Mouse (Mus musculus): ENCODE measurements at regions not wholly inside any gene's neighbourhood (a gene's known extent, or its start where the extent isn't known, plus 50 kb on each side); places are given as distances from the start of the nearest gene placed in this dataset.

DNA sequence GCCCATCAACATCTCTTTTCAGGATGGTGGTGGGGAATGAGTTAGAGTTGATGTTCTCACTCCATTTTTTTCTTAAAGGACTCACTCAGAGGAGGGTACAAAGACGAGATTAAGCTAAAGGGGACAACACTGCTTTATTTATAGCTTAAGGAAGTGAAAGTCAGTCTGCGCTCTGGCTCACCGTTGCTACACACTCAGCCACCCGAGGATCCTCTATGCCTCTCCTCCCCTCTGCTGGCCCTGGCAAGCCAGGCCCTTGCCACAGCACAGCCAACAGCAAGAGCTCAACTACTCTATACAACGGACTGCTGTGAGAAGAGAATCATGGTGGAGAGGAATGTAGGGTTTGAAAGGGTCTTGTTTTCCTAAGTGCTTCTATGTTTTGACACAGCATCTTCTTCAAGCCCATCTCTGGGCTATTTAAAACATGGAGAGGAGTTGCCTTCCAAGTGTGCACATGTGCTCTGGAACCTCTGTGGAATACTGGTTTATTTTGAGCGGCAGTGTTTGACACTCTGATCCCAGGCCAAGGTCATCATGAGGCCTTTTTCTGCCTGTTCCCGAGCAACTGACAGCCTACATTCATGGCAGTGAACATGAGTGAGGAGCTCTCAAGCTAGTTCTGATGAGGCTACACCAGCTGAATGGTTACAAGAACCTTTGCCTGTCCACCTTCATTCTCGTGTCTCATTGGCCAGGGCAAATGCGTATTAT lies 291.9 kb upstream of the Klf4 start:
- DNase-seq (ENCODE audit: low spot score in 2 of 2) = peak; percentile 89

- DNase-seq (ENCODE audit: low spot score in 2 of 2) = peak in 1 of 2 experiments; percentile 14
Observed at GRCm38 (mm10) chr4:55823583-55823982, 291.3 kb upstream of the Klf4 start.

DNA sequence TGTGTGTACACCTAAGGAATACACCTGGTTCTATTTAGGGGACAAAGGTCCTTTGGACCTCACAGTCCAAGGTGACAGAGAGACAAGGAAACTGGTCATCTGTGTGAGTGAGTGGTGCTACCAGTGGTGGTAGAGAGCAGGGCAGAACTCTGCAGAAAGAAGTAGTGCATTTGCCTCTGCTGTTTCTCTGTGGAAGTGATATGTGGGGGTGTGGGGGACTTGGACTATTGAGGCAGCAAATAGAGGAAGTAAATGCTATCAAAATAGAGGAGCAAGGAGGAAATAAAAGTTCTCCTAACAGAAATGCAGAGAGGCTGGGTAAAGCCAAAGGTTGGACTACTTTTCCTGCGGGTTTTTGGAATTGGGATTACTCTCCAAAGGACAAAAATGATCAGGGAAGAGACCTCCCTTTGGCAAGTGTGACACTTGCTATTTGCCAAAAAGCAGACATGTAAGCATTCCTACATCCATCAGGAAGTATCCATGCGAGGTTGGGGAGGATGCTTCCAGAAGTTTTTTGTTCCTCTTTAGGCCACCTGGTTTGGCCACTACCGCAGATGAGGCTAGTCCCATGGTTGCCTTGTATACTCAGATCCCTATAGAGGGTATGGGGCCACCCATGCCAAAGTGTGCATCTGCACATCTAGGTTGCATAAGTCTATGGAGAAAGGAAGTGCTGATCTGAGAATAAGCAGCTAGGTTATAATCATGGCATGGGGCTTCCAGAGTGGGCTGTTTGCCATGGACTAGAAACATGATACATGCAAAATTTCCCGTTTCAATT lies 285.0 kb upstream of the Klf4 start:
- DNase-seq (ENCODE audit: low spot score in 2 of 2) = peak; percentile 71 to 77

DNA sequence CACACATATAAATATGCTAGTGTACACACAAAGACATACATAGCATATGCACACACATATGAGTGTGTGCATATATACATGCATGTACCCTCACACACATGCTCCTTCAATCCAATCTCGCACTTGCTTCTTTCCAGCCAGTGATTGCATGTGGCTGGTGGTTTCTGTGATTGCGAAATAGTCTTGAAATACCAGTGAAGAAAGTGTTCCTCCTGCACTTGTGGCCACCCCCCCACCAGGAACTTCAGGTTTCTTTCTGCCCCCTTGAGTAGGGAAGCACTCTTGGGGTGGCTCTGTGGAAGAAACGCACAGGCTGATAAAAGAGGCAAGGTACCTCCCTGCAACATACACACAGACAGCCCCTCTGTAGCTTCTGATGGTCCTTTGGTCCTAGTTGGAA lies 283.6 kb upstream of the Klf4 start:
- peak; percentile 19 to 45 for DNase-seq (ENCODE audit: low spot score in 2 of 2)

DNA sequence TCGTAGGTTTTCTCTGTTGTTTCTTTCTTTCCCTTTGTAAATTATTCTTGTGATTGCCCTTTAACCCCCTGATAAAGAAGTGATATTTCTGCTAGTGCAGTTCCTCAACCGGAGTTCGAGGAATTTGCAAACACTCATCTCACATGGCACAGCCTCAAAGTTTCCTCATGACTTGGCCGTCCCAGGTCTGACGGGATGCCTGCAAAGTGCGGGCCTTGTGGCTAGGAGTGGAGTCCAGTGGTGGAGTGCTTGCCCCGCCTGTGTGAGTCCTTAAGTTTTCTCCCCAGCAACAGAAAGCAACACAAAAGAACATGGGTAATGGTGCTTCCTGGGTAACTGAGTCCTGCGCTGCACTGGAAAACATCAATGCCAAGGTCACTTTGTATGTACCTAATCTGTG lies 280.6 kb upstream of the Klf4 start:
- no peak for DNase-seq (ENCODE audit: low spot score in 2 of 2)

- peak in 1 of 2 experiments; percentile 31 for DNase-seq (ENCODE audit: low spot score in 2 of 2)
Observed at GRCm38 (mm10) chr4:55811656-55812055, 279.4 kb upstream of the Klf4 start.

GRCm38 (mm10) chr4:55808501-55808900 lies 276.2 kb upstream of the Klf4 start:
- DNase-seq (ENCODE audit: low spot score in 2 of 2) = no peak

DNA sequence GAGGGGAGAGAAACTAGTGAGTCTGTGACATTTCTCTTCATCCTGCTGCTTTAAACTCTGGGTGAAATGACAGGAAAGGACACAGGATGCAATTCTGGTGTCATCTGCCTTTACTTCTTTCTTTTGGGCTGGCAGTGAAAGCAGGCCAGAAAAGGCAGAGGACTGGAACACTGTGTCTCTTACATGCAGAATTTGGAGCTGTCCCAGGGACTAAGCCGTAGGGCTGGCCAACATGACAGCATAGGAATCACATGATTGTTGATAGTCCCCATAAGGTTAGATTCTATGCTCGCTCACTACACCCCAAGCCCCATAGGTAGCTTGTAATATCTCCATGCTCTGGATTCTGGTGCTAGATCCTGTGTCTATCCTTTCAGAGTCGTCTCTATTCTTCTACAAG lies 274.5 kb upstream of the Klf4 start:
- DNase-seq (ENCODE audit: low spot score in 2 of 2) = no peak

GRCm38 (mm10) chr4:55805255-55806051 lies 273.2 kb upstream of the Klf4 start:
- peak; percentile 10 to 16 for DNase-seq (ENCODE audit: low spot score in 2 of 2)

DNA sequence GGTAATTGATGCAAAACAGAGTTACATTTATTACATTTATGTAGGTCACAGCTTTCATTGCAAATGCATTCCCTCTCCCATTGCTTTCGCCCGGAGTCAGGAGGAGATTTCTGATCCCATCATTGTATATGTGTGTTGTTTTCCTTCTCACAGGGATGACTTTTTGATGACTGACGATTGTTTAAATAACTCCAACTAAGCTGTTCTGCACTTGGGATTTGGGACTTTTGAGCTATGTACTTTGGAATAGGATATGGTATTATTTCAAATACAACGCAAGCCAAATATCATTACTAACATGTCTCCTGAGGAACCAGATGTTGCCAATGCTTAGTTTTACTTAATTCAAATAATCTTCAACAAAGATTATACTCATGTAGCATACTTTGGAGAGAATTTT lies 269.8 kb upstream of the Klf4 start:
- no peak for DNase-seq (ENCODE audit: low spot score in 2 of 2)

DNA sequence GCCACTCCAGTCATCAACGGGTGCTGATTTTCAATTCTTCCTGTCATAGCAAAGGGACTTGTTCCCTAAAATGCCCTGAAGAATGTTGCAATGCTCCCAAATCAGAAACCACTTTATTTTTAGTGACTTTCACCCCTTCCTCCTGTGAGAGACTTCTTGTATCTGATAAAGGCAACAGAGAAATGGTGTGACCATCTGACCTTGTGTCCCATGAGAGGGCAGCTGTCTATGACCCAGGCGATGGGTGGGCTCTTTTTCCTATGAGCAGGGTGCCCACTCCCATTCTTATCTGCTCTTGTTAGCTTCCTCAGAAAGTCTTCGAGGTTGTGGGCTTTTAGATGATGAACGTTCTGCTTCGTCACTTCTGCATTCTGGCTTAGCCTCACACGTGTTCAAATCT lies 265.8 kb upstream of the Klf4 start:
- no peak for DNase-seq (ENCODE audit: low spot score in 2 of 2)

DNA sequence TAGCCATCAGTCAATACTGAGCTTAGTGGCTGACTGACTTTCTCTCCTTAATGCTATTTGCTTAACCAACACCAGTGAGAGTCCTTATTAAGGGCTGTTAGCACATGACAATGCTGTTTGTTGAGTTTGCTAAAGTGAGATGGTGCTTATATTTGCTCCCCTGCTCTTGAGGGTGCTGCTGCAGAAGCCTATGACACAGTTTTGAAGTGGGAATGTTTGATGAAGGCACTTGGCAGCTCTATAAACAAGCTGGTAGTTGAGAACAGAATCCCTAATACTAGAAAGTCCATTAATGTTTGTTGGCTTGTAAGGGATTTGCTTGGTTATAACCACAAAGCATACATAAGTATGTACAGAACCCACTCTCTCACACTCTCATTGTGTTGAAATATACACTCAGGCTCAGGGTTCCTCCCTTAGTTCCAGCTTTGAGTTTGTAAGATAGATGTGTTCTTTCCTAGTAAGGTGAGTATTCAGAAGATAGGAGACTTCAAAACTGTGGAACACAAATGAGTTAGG lies 249.1 kb upstream of the Klf4 start:
- DNase-seq (ENCODE audit: low spot score in 2 of 2) = no peak

DNA sequence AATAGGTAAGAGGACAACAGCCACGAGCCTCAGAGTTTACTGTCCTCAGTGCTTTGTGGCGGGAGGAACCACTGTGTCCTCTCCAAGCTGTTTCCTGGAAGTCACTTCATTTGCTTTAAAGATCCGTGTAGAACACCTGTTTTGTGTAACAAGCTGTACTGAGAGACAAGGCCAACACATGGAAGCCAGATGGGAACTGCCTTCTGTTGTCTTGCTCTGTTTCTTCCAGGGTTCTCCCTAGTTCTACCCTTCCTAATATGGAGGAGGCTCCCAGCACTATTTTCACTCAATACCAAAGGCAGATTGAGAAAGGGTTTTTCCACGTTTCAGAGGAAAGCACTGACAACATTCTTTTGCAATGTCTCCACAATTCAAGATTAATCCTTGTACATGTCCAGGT lies 247.3 kb upstream of the Klf4 start:
- DNase-seq (ENCODE audit: low spot score in 2 of 2) = no peak

GRCm38 (mm10) chr4:55775858-55776257 lies 243.6 kb upstream of the Klf4 start:
- DNase-seq (ENCODE audit: low spot score in 2 of 2) = no peak

- no peak for DNase-seq (ENCODE audit: low spot score in 2 of 2)
Observed at GRCm38 (mm10) chr4:55774571-55774970, 242.3 kb upstream of the Klf4 start.

- no peak for DNase-seq (ENCODE audit: low spot score in 2 of 2)
Observed at GRCm38 (mm10) chr4:55769656-55770055, 237.4 kb upstream of the Klf4 start.

DNA sequence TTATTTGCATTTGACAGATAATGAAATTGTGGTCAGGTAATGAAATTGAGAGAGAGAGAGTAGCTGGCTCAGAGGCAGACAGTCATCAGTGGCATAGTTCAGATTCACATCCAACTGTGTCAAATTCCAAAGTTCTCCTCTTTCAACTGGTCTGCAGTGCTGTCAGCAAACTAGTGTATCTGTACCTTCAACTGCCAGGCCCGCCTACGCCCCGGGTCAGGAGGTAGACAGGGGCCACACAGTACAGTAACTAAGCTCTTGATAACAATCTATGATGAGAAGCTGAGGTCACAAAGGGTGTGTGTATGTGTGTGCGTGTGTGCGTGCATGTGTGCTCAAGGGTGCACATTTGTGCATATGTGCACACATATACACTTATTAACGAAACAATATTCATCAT lies 236.1 kb upstream of the Klf4 start:
- no peak for DNase-seq (ENCODE audit: low spot score in 2 of 2)

DNA sequence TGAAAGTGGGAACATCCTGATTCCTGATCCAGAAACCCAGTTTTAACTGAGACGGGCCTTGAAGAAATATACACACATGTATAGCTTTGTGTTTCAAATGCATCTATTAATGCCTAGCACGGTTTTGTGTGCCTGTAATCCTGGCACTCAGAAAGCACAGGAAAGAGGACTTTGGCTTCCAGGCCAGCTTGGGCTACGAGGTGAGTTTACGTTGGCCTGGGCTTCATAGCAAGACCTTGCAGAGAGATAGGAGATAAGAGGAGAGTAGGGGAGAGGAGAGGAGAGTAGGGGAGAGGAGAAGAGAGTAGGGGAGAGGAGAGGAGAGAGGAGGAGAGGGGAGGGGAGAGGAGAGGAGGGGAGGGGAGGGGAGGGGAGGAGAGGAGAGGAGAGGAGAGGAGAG lies 234.9 kb upstream of the Klf4 start:
- DNase-seq (ENCODE audit: low spot score in 2 of 2) = no peak

- no peak for DNase-seq (ENCODE audit: low spot score in 2 of 2)
Observed at GRCm38 (mm10) chr4:55765780-55766179, 233.5 kb upstream of the Klf4 start.

DNA sequence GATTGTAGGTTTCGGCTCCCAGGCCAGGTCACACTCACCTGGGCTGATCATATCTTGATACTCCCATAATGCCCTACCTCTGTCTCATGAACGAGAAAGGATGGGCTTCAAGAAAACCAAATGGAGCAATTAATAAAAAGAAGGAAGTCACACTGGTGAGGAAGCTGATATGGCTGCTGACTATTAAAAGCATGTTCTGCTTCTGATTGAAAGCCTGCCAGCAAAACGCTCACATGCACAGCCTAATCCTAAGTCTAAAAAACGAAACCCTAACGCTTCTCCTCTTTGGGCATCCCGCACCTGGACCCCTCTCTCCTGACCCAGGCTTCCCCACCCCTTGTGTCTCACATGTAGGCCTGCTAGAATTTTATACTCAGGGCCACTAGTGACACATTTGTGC lies 230.8 kb upstream of the Klf4 start:
- DNase-seq (ENCODE audit: low spot score in 2 of 2) = no peak

DNA sequence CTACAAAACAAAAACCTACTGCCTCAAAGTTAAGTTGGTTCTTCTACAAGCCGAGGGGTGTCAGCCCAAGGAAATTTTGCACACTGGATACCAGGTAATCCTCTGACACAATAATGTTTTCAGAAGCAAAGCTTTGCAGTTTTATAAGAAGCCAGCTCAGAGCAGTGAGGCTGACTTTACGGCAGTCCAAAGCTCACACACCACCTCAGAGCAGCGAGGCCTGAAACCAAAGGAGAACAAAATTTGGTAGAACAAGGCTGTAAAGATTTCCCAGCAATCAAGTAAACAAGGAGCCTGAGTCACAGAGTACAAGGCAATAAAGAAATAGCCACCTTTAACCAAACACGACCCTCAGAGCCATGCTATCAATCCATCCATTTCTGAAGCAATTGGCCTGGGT lies 230.1 kb upstream of the Klf4 start:
- no peak for DNase-seq (ENCODE audit: low spot score in 2 of 2)

Measured in spleen, postnatal 36 days (tissue).